Mouse (Mus musculus) heart, postnatal 14 days (tissue): Measurements from ENCODE around the gene Rabgef1. TPM values are rescaled to one million over a fixed set of nuclear protein-coding genes. Genes with fewer than 3 reads are reported as not detected.
A peak's percentile ranks its signal among the peaks of the same experiment; 100 is the strongest.

Source experiments
- DNase-seq, 2 experiments: peaks; one replicate each; pipeline ENCODE4 v3.0.0; 2021 to 2022
- intact Hi-C: fragments of 180-260 bp; cut with DNase I; formaldehyde crosslinking; loops from one replicate; pipeline ENCODE4 v1.15.1; 2025
- long read RNA-seq, 2 experiments: library from polyadenylated mRNA; stranded (forward); transcript quantifications; one replicate each; pipeline ENCODE4 v2.0.0; 2021
- total RNA-seq, 2 experiments: library from RNA; stranded (reverse); gene quantifications; 2 replicates each; pipeline ENCODE4 v1.2.3; 2021

Gene Rabgef1
- 10 to 100 TPM; 17.8 to 20.8 TPM for total RNA-seq
- long read RNA-seq, experiment 1, transcript Rabgef1-203 (9 exons, 2,690 nt), result major isoform, 17 of 36 reads
- long read RNA-seq, experiment 1, partial matches to known transcripts, result 2 of 36 reads
- long read RNA-seq, experiment 1, other reads (novel, unspliced or antisense), result 15 of 36 reads
- long read RNA-seq, experiment 2, transcript Rabgef1-203 (9 exons, 2,690 nt), result major isoform, 15 of 32 reads
- long read RNA-seq, experiment 2, partial matches to known transcripts, result 1 of 32 reads
- long read RNA-seq, experiment 2, other reads (novel, unspliced or antisense), result 13 of 32 reads

GRCm38 (mm10) chr5:130171423-130171954 lies at the start of gene Rabgef1:
Rabgef1 (plus strand) TSS chr5:130171798.
- peak; percentile 97 for DNase-seq
- intact Hi-C loops, result loop anchor here (5.0 kb wide), 1 partner anchor 51 kb away; no protein-coding TSS in a partner anchor

GRCm38 (mm10) chr5:130122355-130122754 lies 49.2 kb upstream of the Rabgef1 start:
- DNase-seq, result no peak
- intact Hi-C loops, result no loop called here

GRCm38 (mm10) chr5:130124271-130124670 lies 47.3 kb upstream of the Rabgef1 start:
- peak; percentile 17 to 28 for DNase-seq
- intact Hi-C loops, result loop anchor here (2.0 kb wide), 1 partner anchor 15 kb away; no protein-coding TSS in a partner anchor

GRCm38 (mm10) chr5:130128686-130129523 lies 42.7 kb upstream of the Rabgef1 start:
- intact Hi-C loops, result no loop called here
- no peak for DNase-seq

GRCm38 (mm10) chr5:130129524-130129793 lies 42.1 kb upstream of the Rabgef1 start:
- no peak for DNase-seq
- intact Hi-C loops, result no loop called here

GRCm38 (mm10) chr5:130136597-130136996 lies 35.0 kb upstream of the Rabgef1 start:
- no peak for DNase-seq
- intact Hi-C loops, result loop anchor here (5.0 kb wide), 1 partner anchor 54 kb away; no protein-coding TSS in a partner anchor

GRCm38 (mm10) chr5:130139393-130139792 lies 32.2 kb upstream of the Rabgef1 start:
- intact Hi-C loops, result loop anchor here (1.0 to 5.0 kb wide), 3 partner anchors 15 to 95 kb away; no protein-coding TSS in a partner anchor

GRCm38 (mm10) chr5:130141138-130141537 lies 30.5 kb upstream of the Rabgef1 start:
- DNase-seq, result no peak
- intact Hi-C loops, result loop anchor here (5.0 kb wide), 1 partner anchor 119 kb away; no protein-coding TSS in a partner anchor

More at GRCm38 (mm10) chr5:130139393-130139792, 32.2 kb upstream of the Rabgef1 start:
- DNase-seq, result peak; percentile 81 to 87

- intact Hi-C loops, result loop anchor here (5.0 kb wide), 1 partner anchor 120 kb away; no protein-coding TSS in a partner anchor
- no peak for DNase-seq
Observed at GRCm38 (mm10) chr5:130142041-130142440, 29.6 kb upstream of the Rabgef1 start.

- intact Hi-C loops, result loop anchor here (5.0 kb wide), 1 partner anchor 121 kb away; no protein-coding TSS in a partner anchor
- no peak for DNase-seq
Observed at GRCm38 (mm10) chr5:130143101-130143500, 28.5 kb upstream of the Rabgef1 start.

- intact Hi-C loops, result loop anchor here (5.0 kb wide), 1 partner anchor 122 kb away; no protein-coding TSS in a partner anchor
- DNase-seq, result peak; percentile 76 to 79
Observed at GRCm38 (mm10) chr5:130143977-130144333, 27.6 kb upstream of the Rabgef1 start.

GRCm38 (mm10) chr5:130144334-130145312 lies 27.0 kb upstream of the Rabgef1 start, which contains the start of gene Kctd7:
Kctd7 (plus strand) TSS chr5:130144861.
- intact Hi-C loops, result loop anchor here (5.0 kb wide), 1 partner anchor 122 kb away; no protein-coding TSS in a partner anchor
- peak; percentile 94 to 95 for DNase-seq

- intact Hi-C loops, result no loop called here
Observed at GRCm38 (mm10) chr5:130145961-130146360, 25.6 kb upstream of the Rabgef1 start.

GRCm38 (mm10) chr5:130149726-130150310 lies 21.8 kb upstream of the Rabgef1 start:
- no peak for DNase-seq
- intact Hi-C loops, result no loop called here

More at GRCm38 (mm10) chr5:130145961-130146360, 25.6 kb upstream of the Rabgef1 start:
- no peak for DNase-seq

GRCm38 (mm10) chr5:130154286-130154685 lies 17.3 kb upstream of the Rabgef1 start:
- DNase-seq, result no peak
- intact Hi-C loops, result no loop called here

- intact Hi-C loops, result no loop called here
- DNase-seq, result no peak
Observed at GRCm38 (mm10) chr5:130158545-130158944, 13.1 kb upstream of the Rabgef1 start.

GRCm38 (mm10) chr5:130159761-130160201 lies 11.8 kb upstream of the Rabgef1 start:
- DNase-seq, result no peak
- intact Hi-C loops, result loop anchor here (5.0 to 10.0 kb wide), 2 partner anchors 137 to 245 kb away; no protein-coding TSS in a partner anchor

GRCm38 (mm10) chr5:130163670-130164069 lies 7.9 kb upstream of the Rabgef1 start:
- peak; percentile 83 to 88 for DNase-seq
- intact Hi-C loops, result loop anchor here (5.0 to 10.0 kb wide), 2 partner anchors 141 to 249 kb away; no protein-coding TSS in a partner anchor

- intact Hi-C loops, result loop anchor here (10.0 kb wide), 1 partner anchor 250 kb away; no protein-coding TSS in a partner anchor
- no peak for DNase-seq
Observed at GRCm38 (mm10) chr5:130165213-130165612, 6.4 kb upstream of the Rabgef1 start.
